Mouse (Mus musculus): ENCODE measurements around the gene C77080.
"Not testable (repeated sequence)": the region's sequence is repeated elsewhere in the genome, so short reads cannot be mapped to it uniquely, and the experiment has no call there.

C77080 gene

GRCm38 (mm10) chr4:129218569-129219175 is 42.5 kb downstream of the C77080 start:
- DNase-seq (ENCODE audit: low spot score in 2 of 2), result no peak

- not testable (repeated sequence) for DNase-seq (ENCODE audit: low spot score in 2 of 2)
Measured at GRCm38 (mm10) chr4:129212486-129212885, 48.7 kb downstream of the C77080 start.

- peak in 1 of 2 experiments; percentile 38 for DNase-seq (ENCODE audit: low spot score in 2 of 2)
Measured at GRCm38 (mm10) chr4:129211461-129211860, 49.7 kb downstream of the C77080 start.

- DNase-seq (ENCODE audit: low spot score in 2 of 2), result no peak
Measured at GRCm38 (mm10) chr4:129209504-129209903, 51.7 kb downstream of the C77080 start.

- no peak for DNase-seq (ENCODE audit: low spot score in 2 of 2)
Measured at GRCm38 (mm10) chr4:129206792-129207191, 54.4 kb downstream of the C77080 start.

- no peak for DNase-seq (ENCODE audit: low spot score in 2 of 2)
Measured at GRCm38 (mm10) chr4:129204655-129205054, 56.5 kb downstream of the C77080 start.

GRCm38 (mm10) chr4:129197514-129197913 is 63.7 kb downstream of the C77080 start:
- no peak for DNase-seq (ENCODE audit: low spot score in 2 of 2)

- no peak for DNase-seq (ENCODE audit: low spot score in 2 of 2)
Measured at GRCm38 (mm10) chr4:129194280-129194679, 66.9 kb downstream of the C77080 start.

GRCm38 (mm10) chr4:129191691-129192090 is 69.5 kb downstream of the C77080 start:
- DNase-seq (ENCODE audit: low spot score in 2 of 2), result no peak

GRCm38 (mm10) chr4:129190538-129190937 is 70.7 kb downstream of the C77080 start:
- no peak for DNase-seq (ENCODE audit: low spot score in 2 of 2)

- DNase-seq (ENCODE audit: low spot score in 2 of 2), result peak; percentile 96 to 97
Measured at GRCm38 (mm10) chr4:129189542-129190519, 71.4 kb downstream of the C77080 start, which contains the start of the genes S100pbp and Yars. Gene S100pbp (minus strand): TSS chr4:129189727. Gene Yars (plus strand): TSS chr4:129189760.

GRCm38 (mm10) chr4:129188803-129189541 is 72.2 kb downstream of the C77080 start:
- peak; percentile 46 to 51 for DNase-seq (ENCODE audit: low spot score in 2 of 2)

- DNase-seq (ENCODE audit: low spot score in 2 of 2), result no peak
Measured at GRCm38 (mm10) chr4:129188041-129188659, 73.1 kb downstream of the C77080 start.

GRCm38 (mm10) chr4:129179560-129179959 is 81.6 kb downstream of the C77080 start:
- DNase-seq (ENCODE audit: low spot score in 2 of 2), result no peak

GRCm38 (mm10) chr4:129172529-129172928 is 88.7 kb downstream of the C77080 start:
- DNase-seq (ENCODE audit: low spot score in 2 of 2), result no peak
